Mouse (Mus musculus) myocyte (in vitro differentiated cells): Measurements from ENCODE around the gene Smim13. TPM values are rescaled to one million over a fixed set of nuclear protein-coding genes. Genes with fewer than 3 reads are reported as not detected.

ENCODE experiments used
- H3K27me3 ChIP-seq: one replicate; pipeline ENCODE4 v1.6.1; 2011; ENCODE audit not compliant: control insufficient read depth, insufficient read depth, insufficient read length
- H3K36me3 ChIP-seq: one replicate; pipeline ENCODE4 v1.6.1; 2011; ENCODE audit not compliant: control insufficient read depth, insufficient read depth
- H3K4me2 ChIP-seq: one replicate; pipeline ENCODE4 v1.6.1; 2011; ENCODE audit warnings: low read depth, control low read depth
- H3K4me3 ChIP-seq: one replicate; pipeline ENCODE4 v1.5.1; 2011; ENCODE audit warnings: mild to moderate bottlenecking, control low read depth, moderate library complexity
- H3K79me2 ChIP-seq: one replicate; pipeline ENCODE4 v1.6.1; 2011; ENCODE audit not compliant: control insufficient read depth, insufficient read depth
- H3ac ChIP-seq: one replicate; pipeline ENCODE4 v1.6.1; 2011; ENCODE audit not compliant: control insufficient read depth, insufficient read length
- CEBPB ChIP-seq: IDR thresholded peaks from 2 replicates; pipeline ENCODE4 v1.6.1; 2011; ENCODE audit warnings: mild to moderate bottlenecking, moderate library complexity; ENCODE audit not compliant: poor library complexity, insufficient read depth, severe bottlenecking
- E2F4 ChIP-seq: IDR thresholded peaks from one replicate; pipeline ENCODE4 v1.6.1; 2011; ENCODE audit warnings: mild to moderate bottlenecking, control low read depth, moderate library complexity; ENCODE audit not compliant: insufficient read depth
- MAX ChIP-seq: IDR thresholded peaks from one replicate; pipeline ENCODE4 v1.6.1; 2011; ENCODE audit warnings: low read depth, mild to moderate bottlenecking, control low read depth
- MYOD1 ChIP-seq, 3 experiments: IDR thresholded peaks; one replicate each; pipeline ENCODE4 v1.6.1; 2011; ENCODE audit warnings: control low read depth in 2 of 3, low read depth in 2 of 3, mild to moderate bottlenecking in 2 of 3, moderate library complexity in 1 of 3; ENCODE audit not compliant: insufficient read length in 2 of 3, control insufficient read depth in 1 of 3
- MYOG ChIP-seq, 3 experiments: IDR thresholded peaks; one replicate each; pipeline ENCODE4 v1.6.1; 2011; ENCODE audit warnings: control low read depth in 2 of 3, low read depth in 2 of 3, mild to moderate bottlenecking in 2 of 3; ENCODE audit not compliant: insufficient read length in 2 of 3, control insufficient read depth in 1 of 3, insufficient read depth in 1 of 3
- POLR2A ChIP-seq: IDR thresholded peaks from one replicate; pipeline ENCODE4 v1.6.1; 2011; ENCODE audit warnings: low read depth, mild to moderate bottlenecking, control low read depth, moderate library complexity; ENCODE audit not compliant: insufficient read length
- POLR2AphosphoS2 ChIP-seq: IDR thresholded peaks from one replicate; pipeline ENCODE4 v1.6.1; 2011; ENCODE audit warnings: low read depth, control low read depth; ENCODE audit not compliant: insufficient read length
- REST ChIP-seq: IDR thresholded peaks from one replicate; pipeline ENCODE4 v1.6.1; 2011; ENCODE audit warnings: mild to moderate bottlenecking, control low read depth, moderate library complexity; ENCODE audit not compliant: insufficient read depth, insufficient read length
- SRF ChIP-seq: IDR thresholded peaks from one replicate; pipeline ENCODE4 v1.6.1; 2011; ENCODE audit warnings: low read depth; ENCODE audit not compliant: control insufficient read depth, insufficient read length
- TCF12 ChIP-seq: IDR thresholded peaks from one replicate; pipeline ENCODE4 v1.6.1; 2011; ENCODE audit warnings: mild to moderate bottlenecking, control low read depth; ENCODE audit not compliant: poor library complexity, insufficient read depth, severe bottlenecking
- TCF3 ChIP-seq: IDR thresholded peaks from one replicate; pipeline ENCODE4 v1.6.1; 2011; ENCODE audit warnings: low read depth, control low read depth; ENCODE audit not compliant: insufficient read length
- USF1 ChIP-seq: IDR thresholded peaks from one replicate; pipeline ENCODE4 v1.6.1; 2011; ENCODE audit warnings: low read depth, mild to moderate bottlenecking, control low read depth, moderate library complexity
- polyA plus RNA-seq: library from polyadenylated mRNA; unstranded; fragments of >200 nt; fragmentation: generic; extraction: Trizol; gene quantifications from one replicate; pipeline ENCODE4 v1.2.1, GENCODE M21; 2012; ENCODE audit warnings: missing spikeins

Gene Smim13
- polyA plus RNA-seq, 1 experiment = 11.1 TPM

- H3K4me2 ChIP-seq = no peak overlapping the region
- H3K79me2 ChIP-seq = no peaks in the 10 kb centered on the region
- TF ChIP-seq SRF = no peak
- no peak for TF ChIP-seq POLR2AphosphoS2
- TF ChIP-seq E2F4 = no peak
- TF ChIP-seq USF1 = no peak
- no peak for TF ChIP-seq CEBPB
- TF ChIP-seq TCF3 = no peak
- H3ac ChIP-seq = no peak overlapping the region
- H3K27me3 ChIP-seq = peaks cover 73% of the 10 kb centered on the region
- H3K4me3 ChIP-seq = no peak overlapping the region
- no peaks in the 10 kb centered on the region for H3K36me3 ChIP-seq
These were observed 43.4 kb upstream of the Smim13 start for GRCm38 (mm10) chr13:41206241-41206640.

GRCm38 (mm10) chr13:41211276-41211675 lies 38.4 kb upstream of the Smim13 start:
- H3K4me3 ChIP-seq = no peak overlapping the region
- H3K4me2 ChIP-seq = no peak overlapping the region
- no peak overlapping the region for H3ac ChIP-seq
- no peaks in the 10 kb centered on the region for H3K79me2 ChIP-seq
- TF ChIP-seq REST (no peak), MAX (no peak), POLR2A (no peak), E2F4 (no peak), CEBPB (no peak), MYOG (IDR thresholded peaks at IDR 0.05; ENCODE audit: control insufficient read depth in 1 of 3, insufficient read depth in 1 of 3, insufficient read length in 2 of 3, low read depth in 2 of 3) (no peak), MYOD1 (IDR thresholded peaks at IDR 0.05; ENCODE audit: control insufficient read depth in 1 of 3, insufficient read length in 2 of 3, low read depth in 2 of 3) (no peak), TCF12 (no peak), SRF (no peak), USF1 (no peak), POLR2AphosphoS2 (no peak), TCF3 (no peak)
- no peaks in the 10 kb centered on the region for H3K36me3 ChIP-seq
- peaks cover 73% of the 10 kb centered on the region for H3K27me3 ChIP-seq

GRCm38 (mm10) chr13:41212558-41213322 lies 36.9 kb upstream of the Smim13 start:
- H3K36me3 ChIP-seq = no peaks in the 10 kb centered on the region
- no peaks in the 10 kb centered on the region for H3K79me2 ChIP-seq
- H3ac ChIP-seq = no peak overlapping the region
- H3K4me2 ChIP-seq = no peak overlapping the region
- no peak for TF ChIP-seq REST
- TF ChIP-seq MAX = no peak
- no peak for TF ChIP-seq CEBPB
- TF ChIP-seq E2F4 = no peak
- TF ChIP-seq POLR2AphosphoS2 = no peak
- TF ChIP-seq POLR2A = no peak
- TF ChIP-seq USF1 = no peak
- TF ChIP-seq TCF12 = no peak
- no peak for TF ChIP-seq MYOD1 (IDR thresholded peaks at IDR 0.05; ENCODE audit: control insufficient read depth in 1 of 3, insufficient read length in 2 of 3, low read depth in 2 of 3)
- no peak for TF ChIP-seq TCF3
- no peak for TF ChIP-seq MYOG (IDR thresholded peaks at IDR 0.05; ENCODE audit: control insufficient read depth in 1 of 3, insufficient read depth in 1 of 3, insufficient read length in 2 of 3, low read depth in 2 of 3)
- peaks cover 63% of the 10 kb centered on the region for H3K27me3 ChIP-seq
- H3K4me3 ChIP-seq = no peak overlapping the region

DNA sequence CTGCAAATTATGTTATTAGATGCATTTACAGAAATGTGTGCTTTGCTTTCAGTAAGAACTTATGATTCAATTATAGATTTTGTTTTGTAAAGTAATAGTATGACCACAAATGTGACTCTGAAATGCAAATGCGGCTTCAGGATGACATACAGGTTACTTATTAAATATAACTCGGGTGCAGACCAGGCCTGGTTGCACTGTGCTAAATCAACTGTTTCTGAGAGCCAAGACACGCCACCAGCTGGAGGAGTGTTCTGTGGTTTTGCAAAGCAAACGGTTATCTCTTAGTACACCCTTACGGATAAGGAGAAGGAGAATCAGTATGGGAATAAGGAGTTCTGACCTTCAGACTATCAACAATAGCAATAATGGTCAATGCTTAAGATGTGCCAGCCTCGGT lies 34.0 kb upstream of the Smim13 start:
- H3ac ChIP-seq = no peak overlapping the region
- no peak overlapping the region for H3K4me2 ChIP-seq
- H3K79me2 ChIP-seq = no peaks in the 10 kb centered on the region
- H3K36me3 ChIP-seq = no peaks in the 10 kb centered on the region
- no peak overlapping the region for H3K4me3 ChIP-seq
- TF ChIP-seq SRF (no peak), MYOD1 (IDR thresholded peaks at IDR 0.05; ENCODE audit: control insufficient read depth in 1 of 3, insufficient read length in 2 of 3, low read depth in 2 of 3) (no peak), E2F4 (no peak), USF1 (no peak), MYOG (IDR thresholded peaks at IDR 0.05; ENCODE audit: control insufficient read depth in 1 of 3, insufficient read depth in 1 of 3, insufficient read length in 2 of 3, low read depth in 2 of 3) (no peak), TCF12 (no peak), CEBPB (no peak), POLR2AphosphoS2 (no peak), MAX (no peak), POLR2A (no peak), REST (no peak), TCF3 (no peak)
- H3K27me3 ChIP-seq = peaks cover 41% of the 10 kb centered on the region

DNA sequence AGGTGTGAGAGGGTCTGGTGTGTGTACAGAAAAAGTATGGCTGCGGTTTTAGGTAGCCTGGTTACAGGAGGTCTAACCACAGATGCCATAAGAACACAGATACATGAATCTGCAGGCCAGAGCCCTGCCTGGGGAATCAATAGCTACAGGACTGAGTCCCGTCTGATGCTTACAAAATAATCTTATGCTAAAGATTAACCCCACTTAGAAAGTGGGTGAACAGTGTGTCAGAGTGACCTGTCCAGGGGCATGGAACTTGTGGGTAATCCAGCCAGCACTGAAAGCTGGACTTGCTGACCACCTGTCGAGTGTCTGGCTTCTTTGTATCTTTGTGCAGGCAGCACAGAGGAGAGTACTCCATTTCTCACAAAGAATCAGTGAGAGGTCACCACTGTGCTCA lies 33.4 kb upstream of the Smim13 start:
- no peaks in the 10 kb centered on the region for H3K79me2 ChIP-seq
- TF ChIP-seq CEBPB (no peak), MAX (no peak), USF1 (no peak), TCF12 (no peak), POLR2A (no peak), MYOG (IDR thresholded peaks at IDR 0.05; ENCODE audit: control insufficient read depth in 1 of 3, insufficient read depth in 1 of 3, insufficient read length in 2 of 3, low read depth in 2 of 3) (no peak), E2F4 (no peak)
- H3ac ChIP-seq = no peak overlapping the region
- H3K27me3 ChIP-seq = peaks cover 39% of the 10 kb centered on the region
- H3K36me3 ChIP-seq = no peaks in the 10 kb centered on the region
- no peak overlapping the region for H3K4me3 ChIP-seq
- H3K4me2 ChIP-seq = no peak overlapping the region
